Mouse (Mus musculus) spleen, adult 2 months (tissue): ENCODE data around the gene Exoc6b. TPM values are rescaled to one million over a fixed set of nuclear protein-coding genes. Genes with fewer than 3 reads are reported as not detected.

Experiments
- DNase-seq, 2 experiments: peaks; one replicate each; pipeline versions ENCODE4 v3.0.0 to v3.0.0-alpha.2; 2012 to 2021; ENCODE audit warnings: low spot score in 2 of 2, low read depth in 1 of 2
- H3K27ac ChIP-seq: fragments of 200-500 bp; 2 replicates; pipeline ENCODE4 v1.5.1; 2012; ENCODE audit warnings: low read length, inconsistent platforms; ENCODE audit not compliant: insufficient read depth
- H3K27me3 ChIP-seq: fragments of 200-500 bp; 2 replicates; pipeline ENCODE4 v1.6.1; 2012; ENCODE audit warnings: mild to moderate bottlenecking, moderate library complexity, low read length, inconsistent platforms; ENCODE audit not compliant: control insufficient read depth, insufficient read depth
- H3K36me3 ChIP-seq: fragments of 200-500 bp; 2 replicates; pipeline ENCODE4 v1.6.1; 2012; ENCODE audit warnings: mild to moderate bottlenecking, low read length, inconsistent platforms; ENCODE audit not compliant: control insufficient read depth, insufficient read depth
- H3K4me1 ChIP-seq: fragments of 200-500 bp; 2 replicates; pipeline ENCODE4 v1.6.1; 2011; ENCODE audit warnings: inconsistent platforms; ENCODE audit not compliant: control insufficient read depth, insufficient read depth, insufficient read length
- H3K4me3 ChIP-seq: fragments of 200-500 bp; 2 replicates; pipeline ENCODE4 v1.5.1; 2011; ENCODE audit warnings: mild to moderate bottlenecking, inconsistent platforms; ENCODE audit not compliant: insufficient read depth, insufficient read length; ENCODE audit errors: extremely low read depth
- CTCF ChIP-seq: fragments of 200-500 bp; IDR thresholded peaks from 2 replicates; pipeline ENCODE4 v1.5.1; 2011; ENCODE audit warnings: mild to moderate bottlenecking, inconsistent platforms; ENCODE audit not compliant: insufficient read depth, insufficient read length, insufficient replicate concordance; ENCODE audit errors: extremely low read depth
- POLR2A ChIP-seq: fragments of 200-500 bp; IDR thresholded peaks from 2 replicates; pipeline ENCODE4 v1.6.1; 2011; ENCODE audit warnings: low read depth, low read length, inconsistent platforms
- WGBS: fragments of 180-500 bp; shearing (Covaris S2); methylation state at CpG from one replicate; pipeline ENCODE4 v1.1.7; 2018; 5-methylcytosine and 5-hydroxymethylcytosine counted together
- polyA plus RNA-seq: library from polyadenylated mRNA; depleted of rRNA; stranded (reverse); fragments of >200 nt; gene quantifications from 2 replicates; pipeline ENCODE4 v1.2.3, GENCODE M21; 2012

Exoc6b gene
- polyA plus RNA-seq, 1 experiment: 3.1 TPM

DNA sequence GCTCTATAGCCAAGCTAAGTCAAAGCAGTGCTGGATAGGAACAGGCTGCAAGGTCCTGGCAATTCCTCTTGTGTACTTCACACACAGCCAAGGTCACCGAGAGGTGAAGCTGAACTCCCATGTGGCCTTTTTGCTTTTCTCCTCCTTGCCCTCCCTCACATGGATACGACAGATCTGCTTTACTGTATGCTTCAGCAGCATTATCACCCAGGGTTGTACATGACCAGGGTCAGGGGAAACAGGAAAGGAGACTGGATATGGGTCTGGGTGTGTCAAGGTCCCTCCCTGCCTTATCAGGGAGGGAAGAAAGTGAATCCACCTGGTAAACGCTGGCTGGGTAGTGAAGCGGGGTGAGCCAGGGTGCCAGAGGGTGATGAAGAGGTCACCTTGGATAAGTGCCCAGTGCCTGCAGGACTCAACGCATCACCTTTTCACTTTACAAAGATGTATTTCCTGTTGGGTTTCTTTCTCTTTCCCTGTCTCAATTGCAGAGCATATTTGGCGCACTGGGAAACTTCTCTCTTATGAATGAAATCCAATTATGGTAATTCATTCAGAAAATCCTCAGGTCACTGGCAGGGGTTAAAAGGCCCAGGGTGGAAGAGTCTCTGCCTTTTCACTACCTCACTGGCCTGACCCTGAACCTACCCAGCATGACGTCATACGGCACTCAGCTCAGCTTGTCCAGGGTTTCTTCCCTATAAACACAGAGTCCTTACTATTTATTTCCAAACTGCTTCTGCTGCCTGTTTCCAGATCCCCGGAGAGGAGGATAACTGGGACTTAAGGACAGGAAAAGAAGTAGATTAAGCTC lies 371.6 kb downstream of the Exoc6b start:
- TF ChIP-seq CTCF: no peak
- TF ChIP-seq POLR2A: no peak
- 73% methylated on average over 9 of the region's 9 CpGs for WGBS
- H3K27ac ChIP-seq: no peak overlapping the region

DNA sequence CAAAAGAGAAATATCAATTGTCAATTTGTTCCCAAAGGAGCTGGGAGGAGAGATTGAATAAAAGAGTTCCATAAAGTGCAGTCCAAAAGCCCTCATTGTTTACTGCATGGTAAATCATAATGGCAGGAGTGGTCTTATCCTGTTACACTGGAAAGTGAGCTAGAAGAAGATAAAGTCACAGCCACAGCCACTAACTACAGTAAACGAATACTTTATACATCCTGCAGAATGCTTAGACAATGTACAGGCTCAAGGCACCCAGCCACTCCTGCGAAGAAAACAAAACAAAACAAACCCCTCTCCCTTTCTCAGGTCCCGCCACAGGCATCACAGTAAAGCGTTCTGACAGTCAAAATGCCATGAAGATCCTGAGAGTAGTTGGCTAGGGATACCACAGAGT lies 375.5 kb downstream of the Exoc6b start:
- Histone ChIP-seq H3K4me3 (no peak overlapping the region), H3K36me3 (no peaks in the 10 kb centered on the region), H3K4me1 (no peaks in the 10 kb centered on the region), H3K27me3 (no peaks in the 10 kb centered on the region), H3K27ac (no peak overlapping the region)
- TF ChIP-seq CTCF: no peak
- no peak for TF ChIP-seq POLR2A
- DNase-seq: no peak
- 82% methylated on average over 4 of the region's 4 CpGs for WGBS

More for the DNA sequence above, 371.6 kb downstream of the Exoc6b start:
- H3K27me3 ChIP-seq: no peaks in the 10 kb centered on the region
- H3K36me3 ChIP-seq: no peaks in the 10 kb centered on the region
- H3K4me1 ChIP-seq: no peaks in the 10 kb centered on the region
- H3K4me3 ChIP-seq: no peak overlapping the region
- DNase-seq: no peak

DNA sequence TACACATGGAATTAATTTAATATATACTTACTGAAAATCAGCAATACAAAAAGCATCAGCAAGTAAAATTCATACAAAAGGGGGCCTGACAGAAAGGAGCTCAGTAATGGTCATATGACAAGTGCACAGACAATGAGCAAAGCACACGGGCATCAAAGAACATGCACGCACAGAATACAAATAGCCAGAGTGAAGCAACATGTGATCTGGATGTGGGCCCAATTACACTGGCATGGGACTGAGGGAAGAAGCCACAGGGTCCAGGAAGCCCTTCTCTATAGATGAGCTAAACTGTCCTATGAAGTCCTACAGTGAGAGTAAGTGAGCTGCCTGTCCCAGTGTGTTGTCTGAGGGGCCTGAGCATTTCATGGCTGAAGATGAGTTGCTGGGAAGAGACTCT lies 376.1 kb downstream of the Exoc6b start:
- 84% methylated on average over 2 of the region's 2 CpGs for WGBS

DNA sequence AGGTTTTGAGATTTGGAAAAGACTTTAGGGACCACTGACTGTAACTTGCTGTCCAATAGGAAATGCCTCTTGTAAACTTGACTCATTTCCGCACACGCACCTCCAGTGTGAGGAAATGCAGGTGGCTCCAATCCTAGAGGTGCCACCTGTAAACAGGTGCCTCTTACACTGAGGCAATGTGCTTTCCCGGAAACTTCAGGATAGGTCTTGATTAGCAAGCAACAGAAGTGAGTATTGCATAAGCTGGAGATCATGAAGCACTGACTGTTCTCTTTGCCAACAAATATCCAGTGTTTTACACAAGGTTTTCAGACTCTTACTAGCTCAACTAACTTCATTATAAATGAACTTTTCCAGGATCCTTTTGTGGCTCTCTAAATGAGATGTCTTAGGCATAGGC lies 377.4 kb downstream of the Exoc6b start:
- Histone ChIP-seq H3K4me3 (no peak overlapping the region), H3K4me1 (no peaks in the 10 kb centered on the region), H3K27me3 (no peaks in the 10 kb centered on the region), H3K36me3 (no peaks in the 10 kb centered on the region), H3K27ac (no peak overlapping the region)
- 85% methylated on average over 3 of the region's 3 CpGs for WGBS
- TF ChIP-seq POLR2A: no peak
- TF ChIP-seq CTCF: no peak
- no peak for DNase-seq

More for the DNA sequence above, 376.1 kb downstream of the Exoc6b start:
- no peaks in the 10 kb centered on the region for H3K27me3 ChIP-seq
- H3K4me1 ChIP-seq: no peaks in the 10 kb centered on the region
- no peaks in the 10 kb centered on the region for H3K36me3 ChIP-seq
- no peak overlapping the region for H3K27ac ChIP-seq
- no peak for DNase-seq
- no peak overlapping the region for H3K4me3 ChIP-seq
- no peak for TF ChIP-seq CTCF
- TF ChIP-seq POLR2A: no peak

DNA sequence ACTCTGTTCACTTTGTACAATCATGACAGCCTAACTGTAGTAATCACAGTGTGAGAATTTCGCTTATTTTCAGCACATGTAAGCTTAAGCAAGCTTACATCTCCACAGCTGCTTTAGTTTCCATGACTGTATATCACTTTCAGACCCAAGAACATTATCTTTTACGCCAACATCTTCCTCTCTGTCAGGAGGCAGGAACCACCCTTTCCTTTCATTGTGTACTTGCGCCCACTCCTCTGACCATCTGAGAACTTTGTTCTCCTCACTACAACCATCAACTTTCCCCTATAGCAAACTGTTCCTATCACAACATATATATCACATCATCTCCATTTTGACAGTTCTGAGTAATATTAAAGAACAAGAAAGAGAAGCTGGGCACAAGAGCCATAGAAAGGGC lies 391.5 kb downstream of the Exoc6b start:
- H3K27ac ChIP-seq: no peak overlapping the region
- H3K27me3 ChIP-seq: no peaks in the 10 kb centered on the region
- H3K4me1 ChIP-seq: no peaks in the 10 kb centered on the region
- DNase-seq: no peak
- no peaks in the 10 kb centered on the region for H3K36me3 ChIP-seq
- no peak overlapping the region for H3K4me3 ChIP-seq
- no peak for TF ChIP-seq CTCF
- 73% methylated on average over 3 of the region's 3 CpGs for WGBS

DNA sequence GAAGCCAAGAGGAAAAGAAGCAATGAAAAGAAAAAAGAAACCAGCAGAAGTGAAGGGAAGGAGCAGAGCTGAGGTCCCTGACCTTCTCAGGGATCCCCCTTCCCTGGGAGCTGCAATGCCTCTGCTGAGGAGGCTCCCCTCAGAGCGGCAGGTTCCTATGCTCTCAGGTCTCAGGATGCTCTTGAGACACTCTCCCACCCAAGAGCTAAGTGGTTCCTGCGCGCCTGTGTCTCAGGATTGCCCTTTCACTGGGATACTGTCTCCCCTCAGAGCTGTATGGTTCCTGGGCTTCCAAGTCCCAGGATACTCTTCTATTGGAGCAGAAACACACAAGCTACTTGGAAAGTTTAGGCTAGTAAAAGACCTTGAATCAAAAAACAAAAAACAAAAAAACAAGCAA lies 394.4 kb downstream of the Exoc6b start:
- H3K4me3 ChIP-seq: no peak overlapping the region
- no peaks in the 10 kb centered on the region for H3K36me3 ChIP-seq
- no peak overlapping the region for H3K27ac ChIP-seq
- H3K27me3 ChIP-seq: no peaks in the 10 kb centered on the region
- H3K4me1 ChIP-seq: no peaks in the 10 kb centered on the region
- WGBS: 98% methylated on average over 3 of the region's 3 CpGs
- DNase-seq: no peak
- TF ChIP-seq POLR2A: no peak
- TF ChIP-seq CTCF: no peak

DNA sequence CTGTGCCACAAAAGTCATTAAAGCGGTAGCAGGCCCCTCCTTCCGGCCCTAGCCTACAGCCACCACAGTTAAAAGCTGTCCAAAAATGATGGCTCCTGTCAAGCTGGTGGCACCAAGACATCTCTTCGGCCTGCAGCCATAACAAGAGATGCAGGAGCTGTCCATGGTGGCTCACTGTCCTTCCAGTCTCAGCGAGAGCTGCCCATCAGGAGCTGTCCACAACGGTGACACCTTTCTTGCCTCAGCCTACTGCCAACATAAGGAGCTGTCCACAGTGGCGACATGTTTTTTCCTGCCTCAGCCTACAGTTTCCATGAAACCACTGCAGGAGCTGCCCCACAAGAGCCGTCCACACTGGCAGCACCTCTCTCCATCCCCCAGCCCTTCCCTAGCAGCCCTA lies 395.2 kb downstream of the Exoc6b start:
- TF ChIP-seq CTCF (no peak), POLR2A (no peak)
- no peaks in the 10 kb centered on the region for H3K36me3 ChIP-seq
- no peak for DNase-seq
- H3K4me3 ChIP-seq: no peak overlapping the region
- 87% methylated on average over 7 of the region's 7 CpGs for WGBS
- no peaks in the 10 kb centered on the region for H3K4me1 ChIP-seq
- no peak overlapping the region for H3K27ac ChIP-seq
- H3K27me3 ChIP-seq: no peaks in the 10 kb centered on the region
